Mouse (Mus musculus) adrenal gland, postnatal 25 days (tissue): ENCODE measurements around the gene Relb. TPM values are rescaled to one million over a fixed set of nuclear protein-coding genes. Genes with fewer than 3 reads are reported as not detected.
"Not testable (repeated sequence)": the region's sequence is repeated elsewhere in the genome, so short reads cannot be mapped to it uniquely, and the experiment has no call there.

Source experiments
- DNase-seq: peaks from one replicate; pipeline ENCODE4 v3.0.0; 2021; ENCODE audit warnings: mixed read lengths
- total RNA-seq: library from RNA; stranded (reverse); gene quantifications from 2 replicates; pipeline ENCODE4 v1.2.3, GENCODE M21; 2021

The Relb gene
- total RNA-seq, 1 experiment from 2014 or later = 32.3 TPM

DNA sequence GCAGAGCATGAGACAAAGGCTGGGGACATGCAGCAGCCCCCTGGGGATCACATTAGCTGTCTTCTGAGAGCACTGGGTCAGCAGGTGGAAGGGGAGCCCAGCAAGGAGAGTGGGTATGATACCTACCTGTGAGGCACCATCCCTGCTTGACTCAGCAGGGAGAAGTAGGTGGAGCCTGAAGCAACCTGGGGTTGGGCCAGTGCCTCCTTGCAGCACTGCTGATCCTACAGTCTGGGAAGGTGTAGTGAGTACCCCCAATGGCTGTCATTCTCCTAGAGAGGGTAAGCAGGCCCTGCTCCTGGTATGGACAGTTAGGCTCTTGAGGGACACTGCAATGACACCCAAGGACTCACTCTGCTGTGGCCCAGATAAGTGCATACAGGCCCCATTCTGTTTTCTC lies 3.0 kb upstream of the Relb start:
- no peak for DNase-seq

DNA sequence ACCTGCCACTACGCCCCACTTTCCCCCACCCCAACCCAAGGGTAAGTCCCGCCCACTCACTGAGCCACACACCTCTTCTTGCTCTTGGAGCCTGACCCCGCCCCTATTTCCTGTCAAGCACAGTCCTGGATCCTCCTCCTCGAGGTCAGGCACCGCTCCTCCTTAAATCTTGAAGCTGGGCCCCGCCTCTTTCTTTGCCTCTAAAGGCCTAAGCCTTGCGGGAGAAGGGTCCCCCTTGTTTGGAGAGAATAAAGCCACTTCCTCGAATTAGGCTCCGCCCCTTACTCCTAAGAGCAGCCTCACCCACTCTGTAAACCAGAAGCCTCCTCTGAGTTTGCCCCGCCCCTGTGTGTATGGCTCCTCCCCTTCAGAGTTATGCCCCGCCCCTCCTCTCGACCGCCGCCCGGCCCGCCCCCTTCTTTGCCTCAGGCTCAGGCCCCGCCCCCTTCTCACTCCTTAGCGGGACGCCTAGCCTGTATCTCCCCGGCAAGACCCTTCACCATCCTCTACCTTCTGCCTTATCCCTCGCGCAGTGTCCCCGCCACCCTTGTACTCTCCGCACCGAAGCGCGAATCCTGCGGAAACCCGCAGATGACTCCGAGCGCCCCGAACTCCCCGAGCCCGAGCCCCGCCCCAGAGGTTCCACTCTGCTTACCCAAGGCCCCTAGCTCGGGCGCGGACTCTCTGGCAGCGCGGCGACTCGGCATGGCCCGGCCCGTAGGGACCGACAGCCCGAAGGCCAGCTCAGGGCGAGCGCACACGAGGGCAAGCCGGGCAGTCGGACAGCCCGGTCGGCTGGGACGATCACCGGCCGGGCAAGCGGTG lies 490 bp downstream of the Relb start:
- peak; percentile 94 for DNase-seq

DNA sequence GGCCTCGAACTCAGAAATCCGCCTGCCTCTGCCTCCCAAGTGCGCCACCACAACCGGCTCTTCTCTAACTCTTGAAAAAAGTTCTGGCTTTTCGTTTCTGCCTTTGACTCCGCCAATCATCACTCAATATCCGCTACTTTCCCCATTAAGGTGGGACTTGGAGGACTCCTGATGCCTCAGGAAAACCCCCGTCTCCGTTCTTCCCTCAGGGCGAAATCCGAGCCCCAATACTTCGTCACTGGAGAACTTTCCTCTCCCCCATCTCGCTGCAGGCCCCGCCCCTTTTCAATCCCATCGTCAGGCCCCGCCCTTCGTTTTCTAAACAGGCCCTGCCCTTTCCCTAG lies 1.1 kb downstream of the Relb start:
- no peak for DNase-seq

DNA sequence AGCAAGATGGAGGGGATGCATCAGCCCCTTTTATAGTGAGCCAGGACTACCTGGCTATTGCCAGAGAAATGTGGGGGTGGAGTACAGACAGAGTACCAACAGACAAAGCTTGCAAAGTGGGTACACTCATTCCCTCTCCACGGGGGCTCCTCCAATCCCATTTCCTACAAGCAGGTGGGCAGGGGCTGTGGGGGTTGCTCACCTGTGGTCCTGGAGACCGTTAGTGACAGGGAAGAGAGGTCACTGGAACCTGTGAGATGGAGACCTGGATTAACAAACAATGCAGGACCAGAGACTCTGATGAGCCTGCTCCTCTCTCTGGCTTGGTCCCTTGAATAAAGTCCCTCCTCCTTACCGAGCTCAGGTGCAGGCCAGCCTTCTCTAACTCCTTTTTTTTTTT lies 1.5 kb downstream of the Relb start:
- DNase-seq = no peak

DNA sequence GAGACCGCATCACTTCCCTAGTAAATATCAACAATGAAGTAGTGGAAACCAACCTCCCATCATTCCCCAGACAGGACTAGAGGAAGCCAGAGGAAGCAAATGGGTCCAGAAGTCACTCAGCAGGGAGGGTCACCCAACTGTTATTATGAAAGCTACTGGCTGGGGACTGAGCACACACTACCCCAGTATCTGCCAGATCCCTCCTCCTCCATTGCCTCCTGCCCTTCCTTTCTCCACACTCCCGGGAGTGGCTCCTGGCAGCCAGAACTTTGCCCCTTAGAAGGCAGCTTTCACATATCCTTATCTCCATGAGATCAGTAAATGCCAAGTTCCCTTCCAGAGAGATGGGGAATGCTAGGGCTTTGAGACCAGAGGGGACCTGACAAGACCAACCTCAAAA lies 5.8 kb downstream of the Relb start:
- no peak for DNase-seq

DNA sequence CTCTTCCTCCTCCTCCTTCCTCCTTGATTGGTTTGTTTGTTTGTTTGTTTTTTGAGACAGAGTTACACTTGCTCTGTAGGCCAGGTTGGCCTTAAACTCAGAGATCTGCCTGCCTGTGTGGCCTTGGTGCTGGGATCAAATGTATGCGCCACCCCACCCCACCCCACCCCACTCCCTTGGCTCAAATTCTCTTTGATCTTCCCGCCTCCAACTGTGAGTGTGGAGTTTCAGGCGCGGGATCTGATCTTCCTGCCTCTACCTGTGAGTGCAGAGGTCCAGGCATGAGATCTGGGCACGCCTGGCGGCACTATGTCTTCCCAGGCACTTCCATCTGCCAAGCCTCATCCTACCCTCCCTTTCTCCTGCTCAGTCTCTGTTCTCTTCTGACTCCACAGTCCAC lies 7.0 kb downstream of the Relb start:
- DNase-seq = no peak

DNA sequence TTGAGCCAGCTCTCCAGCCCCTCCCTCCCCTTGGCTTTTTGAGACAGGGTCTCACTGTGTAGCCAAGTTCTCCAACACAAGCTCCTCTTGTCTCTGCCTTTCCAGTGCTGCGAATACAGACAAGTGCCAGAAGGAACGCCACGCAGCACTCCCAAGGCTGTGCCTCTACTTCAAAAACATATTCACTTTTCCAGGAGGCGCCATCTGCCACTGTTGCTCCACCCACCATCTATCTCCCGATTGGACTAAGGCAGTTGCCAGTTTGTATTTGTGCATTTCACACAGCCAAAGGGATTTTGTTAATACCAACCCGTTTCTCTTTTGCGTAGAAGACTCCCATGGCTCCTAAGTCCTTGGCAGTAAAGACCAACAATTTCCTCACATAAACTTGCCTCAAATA lies 8.4 kb downstream of the Relb start:
- DNase-seq = no peak

DNA sequence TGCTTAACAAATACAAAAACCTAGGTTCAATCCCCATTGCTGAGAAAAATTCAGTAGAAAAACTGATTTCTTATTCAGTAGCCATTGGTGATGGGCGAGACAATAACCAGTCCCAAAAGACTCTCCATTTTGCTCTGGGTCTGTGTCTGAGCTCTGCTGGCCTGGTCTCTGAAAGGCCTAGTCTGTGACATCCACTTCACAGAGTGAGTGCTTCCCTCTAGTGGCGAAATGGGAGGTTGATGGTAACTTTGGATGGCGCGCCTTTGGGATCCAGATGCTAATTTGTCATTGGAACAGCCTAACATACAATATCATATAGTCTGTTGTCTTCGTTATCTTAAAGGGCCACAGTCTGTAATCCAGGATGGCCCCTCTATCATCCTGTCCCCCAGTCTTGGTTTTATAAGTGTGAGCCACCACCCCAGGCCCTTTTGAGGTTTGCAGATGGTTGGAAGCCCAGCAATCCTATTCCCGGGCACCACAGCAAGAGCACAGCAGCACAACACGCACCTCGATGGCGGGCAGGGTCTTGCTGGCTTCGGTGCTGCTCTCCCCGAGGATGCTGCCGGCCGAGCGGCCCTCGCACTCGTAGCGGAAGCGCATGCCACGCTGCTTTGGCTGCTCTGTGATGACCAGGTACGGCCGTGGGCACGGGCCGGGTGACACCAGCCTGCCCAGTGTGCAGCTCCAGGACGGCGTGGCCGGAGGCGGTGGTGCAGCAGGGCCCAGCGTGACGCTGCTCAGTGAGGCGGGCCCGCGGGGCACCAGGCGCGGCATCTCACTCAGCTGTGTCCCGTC lies 10.0 kb downstream of the Relb start:
- peak; percentile 54 for DNase-seq

DNA sequence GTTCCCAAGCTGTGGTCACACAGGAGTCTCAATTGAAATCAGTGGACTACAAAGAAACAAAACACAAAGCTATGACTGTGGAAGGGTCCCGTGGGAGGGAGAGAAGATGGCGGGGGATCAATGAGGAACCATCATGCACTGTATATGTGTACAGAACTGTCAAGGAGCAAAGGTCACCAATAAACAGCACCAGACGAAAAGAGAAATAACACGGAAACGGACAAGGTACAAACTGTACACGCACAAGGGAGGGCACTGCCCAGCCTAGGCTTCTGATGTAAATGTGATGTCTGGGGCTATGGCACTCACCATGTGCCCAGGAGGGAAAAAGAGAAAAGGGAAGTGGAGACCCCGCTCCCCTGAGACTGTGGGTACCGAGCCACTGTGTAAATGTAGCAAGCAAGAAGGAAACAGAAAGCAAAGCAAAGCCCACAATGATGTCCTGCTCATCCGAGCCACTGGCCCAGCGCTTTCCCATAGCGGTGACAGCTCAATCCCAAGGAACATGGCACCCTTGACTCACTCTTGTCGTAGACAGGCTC lies 14.1 kb downstream of the Relb start:
- no peak for DNase-seq

DNA sequence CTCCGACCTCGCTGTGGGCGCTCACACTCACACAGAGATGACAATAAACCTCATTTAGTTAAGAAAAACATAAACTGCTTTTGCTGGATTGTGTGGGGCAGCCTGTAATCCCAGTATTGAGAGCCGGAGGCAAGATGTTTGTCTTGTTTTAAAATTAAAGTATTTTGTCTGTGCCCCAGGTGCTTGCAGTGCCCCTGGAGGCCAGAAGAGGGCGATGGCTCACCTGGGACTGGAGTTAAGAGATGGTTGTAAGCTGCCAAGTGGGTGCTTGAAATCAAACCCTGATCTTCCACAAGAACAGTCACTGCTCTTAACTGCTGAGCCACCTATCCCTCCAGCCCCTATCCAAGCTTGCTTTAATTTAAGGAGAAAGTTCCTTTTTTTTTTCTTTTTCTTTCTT lies 18.3 kb downstream of the Relb start:
- DNase-seq = no peak

DNA sequence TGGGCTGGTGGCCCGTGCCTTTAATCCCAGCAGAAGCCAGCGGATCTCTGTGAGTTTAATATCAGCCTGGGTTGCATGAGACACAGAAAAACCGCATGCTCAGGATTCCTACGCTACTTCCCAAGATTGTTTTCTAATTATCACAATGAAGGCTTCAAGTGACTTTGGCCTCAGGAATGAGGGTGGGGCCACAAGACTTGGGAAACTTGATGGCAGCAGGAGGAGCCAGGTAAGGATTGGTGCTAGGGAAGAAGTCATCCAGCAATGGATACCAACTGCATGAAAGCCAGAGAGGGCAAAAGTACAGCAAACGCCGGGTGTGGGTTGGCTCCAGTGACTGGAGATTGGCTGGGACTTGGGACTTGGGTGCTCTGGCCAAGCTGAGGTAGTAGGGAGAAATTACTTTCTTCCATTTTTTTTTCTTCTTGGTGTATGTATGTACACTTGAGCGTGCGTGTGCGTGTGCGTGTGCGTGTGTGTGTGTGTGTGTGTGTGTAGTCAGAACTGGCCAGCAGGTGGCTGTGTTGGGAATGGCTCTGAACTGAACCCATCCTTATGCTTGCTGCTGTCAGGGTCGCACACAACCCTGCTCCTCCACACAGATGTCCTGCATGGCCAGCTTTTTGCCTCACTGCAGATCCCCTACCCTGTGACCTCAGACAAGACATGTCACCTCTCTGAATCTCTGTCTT lies 19.5 kb downstream of the Relb start:
- no peak for DNase-seq

DNA sequence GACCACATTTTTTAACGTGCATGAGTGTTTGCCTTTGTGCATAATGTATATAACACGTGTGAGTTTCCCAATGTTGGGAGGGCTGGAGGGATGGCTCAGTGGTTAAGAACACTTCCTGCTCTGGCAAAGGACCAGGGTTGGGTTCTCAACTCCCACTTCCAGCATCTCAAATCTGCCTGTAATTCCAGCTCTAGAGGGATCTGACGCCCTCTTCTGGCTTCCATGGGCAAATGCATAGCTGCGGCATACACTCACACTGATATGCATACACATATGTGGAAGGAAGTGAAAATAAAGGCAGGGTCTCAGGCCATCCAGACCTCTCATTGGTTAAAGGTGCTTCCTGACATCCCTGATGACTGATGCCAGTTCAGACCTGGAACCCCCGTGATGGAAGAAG lies 21.9 kb downstream of the Relb start:
- no peak for DNase-seq

DNA sequence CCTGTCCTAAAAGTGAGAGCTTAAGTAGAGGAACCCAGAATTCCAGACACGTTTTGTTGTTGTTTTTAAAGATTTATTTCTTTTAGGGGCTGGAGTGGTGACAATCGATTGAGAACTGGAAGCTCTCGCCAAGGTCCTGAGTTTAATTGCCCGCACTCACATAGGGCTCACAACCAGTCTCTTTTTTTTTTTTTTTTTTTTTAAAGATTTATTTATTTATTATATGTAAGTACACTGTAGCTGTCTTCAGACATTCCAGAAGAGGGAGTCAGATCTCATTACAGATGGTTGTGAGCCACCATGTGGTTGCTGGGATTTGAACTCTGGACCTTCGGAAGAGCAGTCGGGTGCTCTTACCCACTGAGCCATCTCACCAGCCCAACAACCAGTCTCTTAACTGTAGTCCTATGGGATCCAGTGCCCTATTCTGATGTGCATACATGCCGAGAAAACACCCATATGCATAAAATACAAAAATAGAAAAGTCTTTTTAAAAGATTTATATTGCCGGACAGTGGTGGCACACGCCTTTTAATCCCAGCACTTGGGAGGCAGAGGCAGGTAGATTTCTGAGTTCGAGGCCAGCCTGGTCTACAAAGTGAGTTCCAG lies 24.5 kb downstream of the Relb start:
- not testable (repeated sequence) for DNase-seq

DNA sequence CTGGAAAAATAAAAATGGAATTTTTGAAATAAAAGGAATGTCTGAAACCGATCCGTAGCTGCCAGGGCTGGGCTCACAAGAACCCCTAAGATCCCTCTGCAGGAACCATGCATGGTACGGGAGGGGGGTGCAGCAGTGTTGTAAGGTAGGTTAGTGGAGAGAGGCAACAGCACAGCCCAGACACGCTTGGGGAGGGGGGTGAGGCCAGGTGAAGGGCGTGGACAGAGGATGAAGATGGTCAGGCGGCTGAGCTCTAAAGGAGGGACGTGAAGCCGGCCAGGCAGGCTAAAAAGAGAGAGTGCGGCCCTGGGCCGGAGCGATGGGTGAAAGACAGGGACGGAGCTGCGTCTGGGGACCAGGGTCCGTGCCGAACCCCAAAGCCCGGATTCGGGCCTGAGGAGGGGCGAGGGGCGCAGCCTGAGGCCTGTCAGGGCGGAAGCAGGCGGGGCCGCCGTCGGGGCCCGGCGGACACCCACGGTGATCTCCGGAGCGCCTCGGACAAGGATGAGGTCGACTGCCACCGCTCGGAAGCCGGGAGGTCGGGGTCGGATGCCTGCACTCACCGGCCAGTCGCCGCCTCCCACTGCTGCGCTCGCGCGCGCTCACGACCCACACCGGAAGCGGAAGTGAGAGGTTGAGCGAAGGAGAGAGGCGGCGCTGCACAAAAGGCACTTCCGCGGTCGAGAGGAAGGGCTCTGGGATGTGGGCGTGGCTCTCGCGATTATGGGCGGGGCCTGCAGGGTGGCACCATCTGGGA lies 25.2 kb downstream of the Relb start, which contains the start of gene Clasrp:
Clasrp (minus strand) TSS at position 638 of the 757 bp plus-strand sequence.
- peak; percentile 97 for DNase-seq

DNA sequence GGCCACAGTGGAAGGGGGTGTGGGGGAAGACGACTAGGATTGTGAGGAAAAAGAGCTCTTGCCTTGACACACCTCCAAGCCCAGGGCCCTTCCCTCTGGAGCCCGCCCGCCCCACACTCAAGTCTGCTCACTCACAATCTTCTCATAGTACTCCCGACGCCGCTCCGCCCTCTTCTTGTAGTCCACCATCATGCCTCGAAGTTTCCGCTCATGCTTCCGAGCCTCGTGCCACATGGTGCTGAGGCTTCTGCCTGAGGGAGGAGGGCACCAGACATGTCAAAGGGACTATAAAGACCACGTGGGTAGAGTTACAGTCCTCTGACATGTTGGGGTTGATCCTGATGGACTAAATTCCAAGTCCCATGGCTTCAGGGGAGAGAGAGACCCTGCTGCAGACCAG lies 26.2 kb downstream of the Relb start:
- no peak for DNase-seq

DNA sequence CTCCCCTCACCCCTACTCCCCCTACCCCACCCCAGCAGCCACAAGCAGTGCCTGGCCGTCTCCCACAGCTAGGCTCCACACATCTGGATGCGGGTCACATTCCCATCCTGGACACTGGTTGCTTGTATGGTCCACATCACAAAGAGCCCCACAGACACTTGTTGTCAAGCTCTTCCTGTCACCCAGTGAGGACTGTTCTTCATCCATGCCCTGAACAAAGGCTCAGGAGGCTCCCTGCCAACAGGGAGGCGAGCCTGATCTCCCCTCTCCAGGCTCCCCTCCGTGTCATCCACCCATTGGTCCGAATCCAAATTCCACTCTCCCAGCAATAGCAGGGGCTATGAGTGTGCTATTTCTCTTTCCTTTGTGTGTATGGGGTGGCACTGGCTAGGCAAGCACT lies 28.7 kb downstream of the Relb start:
- no peak for DNase-seq

DNA sequence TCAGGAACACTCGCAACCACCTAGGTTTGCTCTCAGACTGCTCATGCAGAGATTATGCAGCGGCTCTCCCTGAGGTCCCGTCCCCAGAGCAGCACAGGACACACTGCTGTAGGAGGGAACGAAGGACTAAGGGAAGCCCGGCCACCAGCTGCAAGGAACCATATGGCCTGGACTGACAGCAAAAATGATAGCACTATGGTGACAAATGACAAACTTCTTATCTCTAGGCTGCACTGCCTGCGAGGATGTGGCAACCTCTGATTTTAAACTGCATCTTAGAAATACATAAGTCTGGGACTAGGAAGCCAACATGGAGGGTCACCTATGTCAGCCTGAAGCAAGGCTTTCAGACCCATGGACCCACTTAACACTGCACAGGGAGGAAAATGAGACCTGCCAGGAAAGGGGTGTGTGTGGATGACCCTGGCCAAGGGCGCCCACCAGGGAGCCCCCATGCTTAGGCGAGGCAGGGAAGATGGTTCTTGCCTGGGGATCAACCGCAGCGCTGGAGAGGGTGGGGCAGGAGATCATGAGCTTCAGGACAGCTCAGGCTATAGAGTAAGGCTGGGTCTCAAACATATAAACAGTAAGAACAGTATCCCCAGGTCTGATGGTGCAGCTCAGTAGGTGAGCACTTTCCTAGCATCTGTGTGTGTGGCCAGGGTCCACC lies 36.0 kb downstream of the Relb start:
- DNase-seq = no peak

DNA sequence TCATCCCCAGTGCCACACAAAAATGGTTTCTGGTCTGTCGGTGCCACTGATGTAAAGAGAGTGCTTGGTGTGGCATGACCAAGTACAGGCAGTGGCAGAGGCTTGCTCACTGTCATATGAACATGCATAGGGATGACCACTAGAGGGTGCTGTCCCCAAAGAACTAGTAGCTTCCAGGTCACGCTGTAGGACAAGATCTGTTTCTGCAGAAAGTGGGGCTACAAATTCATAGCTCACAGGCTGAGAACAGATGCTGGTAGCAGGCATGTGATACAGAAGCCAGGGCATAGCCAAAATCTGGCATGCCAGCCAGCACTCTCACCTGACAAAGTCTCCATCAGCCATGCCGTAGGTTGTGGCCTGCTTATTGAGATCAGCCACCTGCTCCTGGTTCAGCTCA lies 39.3 kb downstream of the Relb start:
- DNase-seq = peak; percentile 63

DNA sequence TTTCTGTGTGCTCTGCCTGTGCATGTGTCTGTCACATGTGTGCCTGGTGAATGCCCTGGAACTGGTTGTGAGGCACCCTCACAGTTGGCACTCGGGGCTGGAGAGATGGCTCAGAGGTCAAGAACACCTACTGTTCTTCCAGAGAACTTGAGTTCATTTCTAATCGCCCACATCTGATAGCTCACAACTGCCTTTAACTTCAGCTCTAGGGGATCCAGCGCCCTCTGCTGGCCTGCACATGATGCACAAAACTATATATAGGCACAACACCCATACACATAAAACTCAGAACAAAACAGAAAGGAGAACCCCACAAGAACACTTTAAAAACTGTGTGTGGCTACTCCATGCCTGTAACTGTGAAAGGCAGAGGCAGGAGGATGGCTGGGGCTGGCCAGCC lies 40.0 kb downstream of the Relb start:
- peak; percentile 62 for DNase-seq

DNA sequence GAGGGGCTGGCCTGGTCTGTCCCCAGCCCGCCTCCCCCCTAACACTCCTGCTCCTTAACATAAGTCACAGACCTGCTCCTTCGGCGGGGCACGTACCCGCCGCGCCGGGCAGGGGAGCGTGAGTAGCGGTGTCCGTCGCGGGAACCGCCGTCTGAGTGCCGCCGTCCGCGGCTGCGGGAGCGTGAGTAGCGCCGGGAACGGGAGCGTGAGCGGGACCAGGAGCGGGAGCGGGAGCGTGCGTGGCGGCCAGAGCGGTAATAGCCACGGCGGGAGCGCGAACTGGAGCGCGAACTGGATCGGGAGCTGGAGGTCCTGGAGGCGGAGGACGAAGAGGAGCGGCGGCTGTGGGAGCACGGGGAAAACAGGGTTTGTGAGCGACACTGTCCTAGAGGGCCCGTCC lies 43.0 kb downstream of the Relb start:
- DNase-seq = no peak

DNA sequence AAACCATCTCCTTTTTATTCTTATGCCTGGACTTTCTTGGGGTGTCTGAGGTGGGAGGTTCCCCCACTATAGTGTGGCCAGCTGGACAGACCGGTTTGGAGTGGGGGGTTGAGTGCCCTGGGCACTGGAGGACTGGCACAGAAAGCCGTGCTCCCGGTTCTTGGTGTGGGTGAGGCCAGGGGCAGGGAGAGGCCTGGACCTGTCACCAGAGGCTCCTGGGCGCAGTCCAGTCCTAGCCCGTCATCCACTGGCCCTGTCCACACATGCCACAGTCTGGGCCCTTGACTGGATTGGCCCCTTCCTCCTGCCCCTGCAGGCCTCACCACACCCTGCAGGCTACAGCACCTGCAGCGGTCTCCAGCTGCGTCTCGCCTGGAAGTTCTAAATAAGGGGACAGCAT lies 48.6 kb downstream of the Relb start:
- DNase-seq = no peak
